Mouse (Mus musculus): ENCODE data around the gene A730049H05Rik. TPM values are rescaled to one million over a fixed set of nuclear protein-coding genes. Genes with fewer than 3 reads are reported as not detected.

A730049H05Rik gene
- total RNA-seq, 4 experiments from 2014 or later = 1.9 to 7.0 (median 2.4) TPM

DNA sequence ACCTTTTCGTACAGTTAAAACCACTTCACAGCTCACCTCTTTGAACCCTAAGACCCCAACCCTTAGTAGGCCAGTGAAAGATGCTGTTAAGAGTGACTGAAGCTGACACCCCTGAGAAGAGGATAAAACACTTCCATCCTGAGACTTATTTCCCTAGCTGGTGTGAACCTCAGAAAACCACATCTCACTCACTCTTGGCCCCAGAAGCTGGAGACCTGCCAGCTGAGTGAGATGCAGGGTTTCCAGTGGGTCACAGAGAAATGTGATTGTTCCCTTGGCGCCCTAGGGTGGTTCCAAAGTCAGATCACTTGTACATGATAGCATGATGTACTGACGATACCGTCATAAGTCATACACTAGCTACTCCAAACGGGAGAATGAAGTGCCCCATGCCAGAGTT is 66.2 kb downstream of the A730049H05Rik start:
- DNase-seq = no peak

GRCm38 (mm10) chr6:92883131-92883900 is 67.0 kb downstream of the A730049H05Rik start:
- DNase-seq = no peak

DNA sequence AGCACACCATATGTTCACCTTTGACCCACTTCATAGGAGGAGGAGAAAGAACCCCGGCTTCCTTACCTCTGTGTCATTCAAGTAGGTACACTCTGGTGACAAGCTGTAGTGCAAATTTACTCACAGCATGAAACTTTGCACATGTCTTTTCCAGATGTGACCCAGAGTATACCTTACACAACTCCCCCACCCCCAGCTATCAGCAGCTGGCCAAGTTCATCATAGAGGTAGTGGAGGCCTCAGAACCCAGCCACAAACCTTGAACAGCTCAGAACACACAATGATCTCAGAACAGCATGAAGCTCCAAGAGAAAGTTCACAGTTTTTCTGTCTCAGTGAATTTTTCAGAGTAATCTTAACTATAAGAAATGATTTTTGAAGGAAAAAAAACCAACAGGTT is 75.3 kb downstream of the A730049H05Rik start:
- no peak for DNase-seq

Other genes starting within 250 kb of the A730049H05Rik start
- 10 to 100 TPM; 10.7 to 14.3 (median 12.0) TPM for gene Prickle2, start 110.3 kb upstream of the A730049H05Rik start, total RNA-seq (2022)
- gene Gm15737, start 52.9 kb downstream of the A730049H05Rik start, total RNA-seq (2022) = under 1 TPM in 1 of 4 experiments, not detected in 3; 0.06 TPM
- gene Adamts9, start 127.0 kb downstream of the A730049H05Rik start, total RNA-seq (2022) = 10 to 100 TPM; 15.1 to 22.1 (median 18.6) TPM

Measured in adrenal gland, adult 8-10 months (tissue).